In genomic region chr4:149101456-149101855, GRCm38 (mm10) we compare ENCODE assay signal across 25 mouse cellular contexts. TPM values are rescaled to one million over a fixed set of nuclear protein-coding genes. Genes with fewer than 3 reads are reported as not detected.
"Had no signal": no experiment of that assay in that cellular context is flagged by ENCODE, and none has a peak within 500 bp of the region (broad histone marks: within the 10 kb centered on the region; RNA-seq: fewer than 3 reads in every experiment).

No protein-coding gene starts in this region.

- H3K4me2 ChIP-seq: limb, embryonic 13.5 days; liver, embryonic 12.5 days; liver, embryonic 15.5 days; lung, embryonic 15.5 days; midbrain, embryonic 13.5 days; neural tube, embryonic 12.5 days; neural tube, embryonic 15.5 days; stomach, embryonic 15.5 days had no signal

- H3K36me3 ChIP-seq: lung, embryonic 15.5 days; stomach, embryonic 15.5 days had no signal

- H3K9me3 ChIP-seq: limb, embryonic 10.5 days; limb, embryonic 13.5 days; liver, embryonic 12.5 days; liver, embryonic 15.5 days; lung, embryonic 15.5 days; megakaryocyte, embryonic 14.5 days; midbrain, embryonic 10.5 days; midbrain, embryonic 13.5 days; neural tube, embryonic 12.5 days; neural tube, embryonic 15.5 days; stomach, embryonic 15.5 days had no signal

- H3K4me3 ChIP-seq: layer of hippocampus, adult 2 months; limb, embryonic 10.5 days; limb, embryonic 13.5 days; liver, embryonic 12.5 days; liver, embryonic 15.5 days; lung, embryonic 15.5 days; megakaryocyte, embryonic 14.5 days; midbrain, embryonic 10.5 days; midbrain, embryonic 13.5 days; neural tube, embryonic 12.5 days; neural tube, embryonic 15.5 days; stomach, embryonic 15.5 days had no signal

- H3K27me3 ChIP-seq: limb, embryonic 13.5 days; liver, embryonic 12.5 days; liver, embryonic 15.5 days; lung, embryonic 15.5 days; megakaryocyte, embryonic 14.5 days; midbrain, embryonic 13.5 days; neural tube, embryonic 12.5 days; neural tube, embryonic 15.5 days; stomach, embryonic 15.5 days had no signal

- ATAC-seq: liver, embryonic 12.5 days; midbrain, embryonic 13.5 days had no signal

- DNase-seq: kidney, adult 9 months; kidney, postnatal 25 days; layer of hippocampus, adult 9-11 months; liver; lung, adult 18-20 months; lung, postnatal 10 days; lung, postnatal 36 days; right cerebral cortex, adult 18-20 months; right cerebral cortex, postnatal 14 days; right cerebral cortex, postnatal 4 days; thymus, postnatal 36 days had no signal

- H3K27ac ChIP-seq: kidney, postnatal 0 days; layer of hippocampus, adult 2 months; limb, embryonic 10.5 days; limb, embryonic 13.5 days; liver, embryonic 12.5 days; liver, embryonic 15.5 days; lung, embryonic 15.5 days; midbrain, embryonic 10.5 days; midbrain, embryonic 13.5 days; neural tube, embryonic 12.5 days; neural tube, embryonic 15.5 days; stomach, embryonic 15.5 days had no signal

- H3K9ac ChIP-seq: limb, embryonic 13.5 days; liver, embryonic 12.5 days; liver, embryonic 15.5 days; lung, embryonic 15.5 days; midbrain, embryonic 13.5 days; neural tube, embryonic 12.5 days; neural tube, embryonic 15.5 days; stomach, embryonic 15.5 days had no signal

RNA-seq across cellular contexts. Expression of gene Cort, which starts 25.1 kb away (rescaled TPM):
- polyA plus RNA-seq: liver, embryonic 12.5 days; neural tube, embryonic 15.5 days; urinary bladder, adult 2 months had no signal
